Mouse (Mus musculus) lung, adult 2 months (tissue): ENCODE results near the gene Dab1.

ENCODE experiments used
- CTCF ChIP-seq: fragments of 200-500 bp; IDR thresholded peaks from 2 replicates; pipeline ENCODE4 v1.5.1; 2011; ENCODE audit warnings: mild to moderate bottlenecking, low read length, control low read depth; ENCODE audit not compliant: insufficient read depth
- POLR2A ChIP-seq: fragments of 200-500 bp; IDR thresholded peaks from 2 replicates; pipeline ENCODE4 v1.6.1; 2011; ENCODE audit warnings: low read depth, mild to moderate bottlenecking, control low read depth, low read length, borderline replicate concordance; ENCODE audit errors: extremely low read depth

- TF ChIP-seq CTCF: no peak
- no peak for TF ChIP-seq POLR2A
Observed at GRCm38 (mm10) chr4:103691717-103692116, 72.6 kb downstream of the Dab1 start.
